Mouse (Mus musculus) embryonic fibroblast, embryonic 13.5 days (primary cell): ENCODE results near the gene Kif4. TPM values are rescaled to one million over a fixed set of nuclear protein-coding genes. Genes with fewer than 3 reads are reported as not detected.
A peak's percentile ranks its signal among the peaks of the same experiment; 100 is the strongest.

Experiments
- H3K27ac ChIP-seq: 2 replicates; pipeline ENCODE4 v1.5.1; 2012; ENCODE audit warnings: low read length, control low read depth, inconsistent platforms; ENCODE audit not compliant: insufficient read depth
- H3K4me1 ChIP-seq: 2 replicates; pipeline ENCODE4 v1.6.1; 2011; ENCODE audit warnings: low read length; ENCODE audit not compliant: control insufficient read depth, insufficient read depth
- H3K4me3 ChIP-seq: 2 replicates; pipeline ENCODE4 v1.5.1; 2011; ENCODE audit warnings: mild to moderate bottlenecking, control low read depth, low read length; ENCODE audit not compliant: insufficient read depth
- CTCF ChIP-seq: IDR thresholded peaks from 2 replicates; pipeline ENCODE4 v1.5.1; 2011; ENCODE audit warnings: mild to moderate bottlenecking, control low read depth, low read length, moderate library complexity, borderline replicate concordance; ENCODE audit not compliant: insufficient read depth
- POLR2A ChIP-seq: IDR thresholded peaks from 2 replicates; pipeline ENCODE4 v1.6.1; 2011; ENCODE audit warnings: low read depth, mild to moderate bottlenecking, control low read depth, low read length, moderate library complexity
- polyA plus RNA-seq: library from polyadenylated mRNA; stranded (reverse); fragments of >200 nt; gene quantifications from 2 replicates; pipeline ENCODE4 v1.2.4, GENCODE M21; 2011; ENCODE audit warnings: low read depth; ENCODE audit not compliant: missing spikeins, insufficient read length

Kif4 gene
- polyA plus RNA-seq, 1 experiment = 29.8 TPM

DNA sequence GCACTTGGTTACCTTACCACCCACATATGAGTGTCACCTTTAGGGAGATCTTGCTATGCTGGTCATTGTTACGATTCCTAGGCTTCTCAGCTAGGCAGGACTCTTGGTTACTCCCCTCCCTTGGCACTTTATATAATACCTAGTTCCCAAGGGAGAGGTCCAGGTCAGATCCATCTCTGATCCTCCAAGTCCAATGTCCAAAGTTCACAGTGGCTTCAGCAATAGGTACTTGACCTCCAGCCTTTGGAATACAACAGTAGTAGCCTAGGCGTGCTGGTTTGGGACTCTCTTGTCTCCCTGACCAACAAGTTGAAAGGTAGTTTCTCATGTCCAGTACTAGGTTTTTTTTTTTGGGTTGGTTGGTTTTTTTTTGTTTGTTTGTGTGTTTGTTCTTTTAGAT lies 3.5 kb downstream of the Kif4 start:
- Histone ChIP-seq H3K4me1 (no peaks in the 10 kb centered on the region), H3K4me3 (no peak overlapping the region), H3K27ac (no peak overlapping the region)
- TF ChIP-seq CTCF (no peak), POLR2A (no peak)

DNA sequence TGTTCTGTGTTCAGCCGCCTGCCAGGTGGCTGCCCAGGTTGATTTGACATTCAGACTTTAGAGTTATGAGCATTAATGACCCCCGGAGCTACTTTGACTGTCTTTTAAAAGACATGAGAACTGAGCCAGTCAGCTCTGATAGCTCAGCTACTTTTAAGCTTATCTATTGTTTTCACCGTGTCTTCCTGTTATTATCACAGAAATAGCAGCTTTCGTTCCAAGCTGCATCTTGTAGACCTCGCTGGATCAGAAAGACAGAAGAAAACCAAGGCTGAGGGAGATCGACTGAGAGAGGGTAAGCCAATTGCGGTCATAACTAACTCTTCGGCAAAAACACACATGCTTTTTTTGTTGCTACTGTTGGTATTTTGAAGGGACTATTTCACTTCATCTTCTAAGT lies 12.9 kb downstream of the Kif4 start:
- no peak overlapping the region for H3K4me3 ChIP-seq
- TF ChIP-seq CTCF (no peak), POLR2A (no peak)
- no peaks in the 10 kb centered on the region for H3K4me1 ChIP-seq
- no peak overlapping the region for H3K27ac ChIP-seq

DNA sequence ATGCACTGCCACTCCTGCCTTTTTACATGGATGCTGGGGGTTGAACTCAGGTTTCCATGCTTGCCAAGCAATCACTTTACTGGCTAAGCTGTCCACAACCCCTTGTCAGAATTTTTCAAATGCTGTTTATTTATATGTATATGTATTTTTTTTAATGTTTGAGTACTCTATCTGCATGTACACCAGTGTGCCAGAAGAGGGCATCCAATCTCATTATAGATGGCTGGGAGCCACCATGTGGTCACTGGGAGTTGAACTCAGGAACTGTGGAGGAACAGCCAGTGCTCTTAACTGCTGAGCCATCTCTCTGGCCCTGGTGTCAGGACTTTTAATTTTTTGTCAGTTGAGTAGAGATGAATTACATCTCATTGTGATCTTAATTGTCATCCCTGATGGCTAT lies 27.3 kb downstream of the Kif4 start:
- Histone ChIP-seq H3K27ac (no peak overlapping the region), H3K4me3 (no peak overlapping the region), H3K4me1 (no peaks in the 10 kb centered on the region)
- no peak for TF ChIP-seq CTCF
- TF ChIP-seq POLR2A = no peak

DNA sequence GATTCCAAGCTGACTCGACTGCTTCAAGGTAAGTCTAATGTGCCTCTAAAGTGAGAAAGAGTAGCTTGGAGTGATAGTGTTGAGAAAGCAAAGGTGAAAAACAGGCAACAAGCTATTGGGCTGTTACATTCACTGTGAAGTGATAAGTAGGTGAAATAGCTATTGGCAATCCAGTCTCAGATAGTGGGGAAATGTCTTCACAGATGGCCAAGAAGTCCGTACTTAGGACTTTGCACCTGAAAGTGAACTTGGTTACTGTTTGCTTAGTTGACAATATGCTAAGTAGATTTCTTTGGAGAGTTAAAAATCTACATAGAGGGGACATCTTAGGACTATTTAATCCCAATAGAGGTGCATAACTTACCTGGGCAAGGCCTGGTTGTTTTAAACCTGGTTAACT lies 39.3 kb downstream of the Kif4 start:
- Histone ChIP-seq H3K4me1 (no peaks in the 10 kb centered on the region), H3K27ac (no peak overlapping the region), H3K4me3 (no peak overlapping the region)
- TF ChIP-seq POLR2A (no peak), CTCF (no peak)

DNA sequence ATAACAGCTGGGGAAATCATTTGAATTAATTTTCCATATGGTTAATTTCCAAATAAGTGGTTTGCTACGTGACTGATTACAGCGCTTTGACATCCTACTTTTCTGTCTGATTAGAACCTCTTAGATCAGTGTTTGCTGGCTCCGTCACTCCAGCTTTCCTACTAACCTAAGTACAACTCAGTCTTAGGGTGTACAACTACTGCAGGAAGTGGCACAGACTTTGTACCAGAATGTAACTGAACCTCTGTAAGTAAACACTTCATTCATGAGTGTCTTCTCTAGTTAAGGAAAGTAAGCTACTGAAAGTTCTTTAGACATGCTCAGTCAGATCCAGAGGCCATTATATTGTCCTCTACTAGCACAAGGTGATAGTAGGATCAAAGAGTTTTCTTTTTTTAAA lies 52.7 kb downstream of the Kif4 start:
- Histone ChIP-seq H3K27ac (no peak overlapping the region), H3K4me1 (no peaks in the 10 kb centered on the region), H3K4me3 (no peak overlapping the region)
- no peak for TF ChIP-seq POLR2A
- no peak for TF ChIP-seq CTCF

DNA sequence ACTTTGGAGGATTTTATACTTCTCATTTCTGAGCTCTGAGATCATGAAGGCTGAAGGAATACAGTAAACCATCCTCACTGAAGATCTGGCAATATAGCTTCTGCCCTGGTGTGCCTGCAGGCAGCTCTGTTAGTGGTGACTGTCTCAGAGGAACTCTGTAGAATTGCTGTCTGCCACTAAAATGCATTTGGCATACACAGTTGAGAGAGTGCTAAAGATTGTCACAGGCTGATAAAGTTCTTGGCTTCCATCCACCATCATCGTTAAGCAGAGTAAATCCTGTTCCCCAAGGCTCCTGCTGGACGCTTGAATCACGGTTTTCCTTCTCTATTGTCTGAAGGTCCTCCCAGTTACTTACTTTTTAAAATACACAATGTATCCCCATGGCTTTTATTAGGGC lies 61.0 kb downstream of the Kif4 start:
- Histone ChIP-seq H3K4me1 (0 out of 2 replicates have a peak, but pooled peaks cover 2% of the 10 kb centered on the region), H3K27ac (peak overlapping the region; percentile 67; the same call in 1 of the 2 replicates), H3K4me3 (no peak overlapping the region)
- TF ChIP-seq POLR2A = no peak
- no peak for TF ChIP-seq CTCF

DNA sequence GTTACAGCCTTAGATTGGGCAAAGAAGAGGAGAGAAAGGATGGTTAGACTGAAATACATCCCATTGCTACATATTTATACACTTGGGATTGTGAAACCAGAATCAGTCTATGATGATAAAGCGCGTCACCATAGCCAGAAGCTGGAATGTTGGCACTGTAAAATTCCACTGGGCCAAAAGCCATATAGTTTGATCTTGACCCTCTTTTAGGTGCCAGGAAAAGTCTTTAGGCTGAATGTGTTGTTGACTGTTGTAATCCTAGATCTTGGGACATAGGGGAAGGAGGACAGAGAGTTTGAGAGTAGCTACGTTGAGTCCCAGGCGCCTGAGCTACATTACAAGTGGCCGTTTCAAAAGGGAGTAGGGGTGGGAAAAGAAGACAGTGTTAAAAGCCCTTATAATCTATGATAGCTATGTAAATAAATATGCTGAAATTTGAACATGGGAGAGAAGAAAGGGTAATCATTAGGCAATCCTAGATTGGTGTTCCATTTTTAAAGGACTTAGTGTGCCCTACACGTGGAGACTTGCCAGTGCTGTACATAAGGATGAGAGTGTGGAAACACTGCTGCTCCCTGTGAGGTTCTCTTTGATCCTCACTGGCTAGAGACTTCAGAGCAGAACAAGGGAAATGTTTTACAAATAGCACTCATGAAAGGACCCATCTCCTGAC lies 62.0 kb downstream of the Kif4 start:
- TF ChIP-seq POLR2A = no peak
- Histone ChIP-seq H3K27ac (peak overlapping the region; percentile 47; the same call in 1 of the 2 replicates), H3K4me1 (0 out of 2 replicates have a peak, but pooled peaks cover 2% of the 10 kb centered on the region), H3K4me3 (no peak overlapping the region)

DNA sequence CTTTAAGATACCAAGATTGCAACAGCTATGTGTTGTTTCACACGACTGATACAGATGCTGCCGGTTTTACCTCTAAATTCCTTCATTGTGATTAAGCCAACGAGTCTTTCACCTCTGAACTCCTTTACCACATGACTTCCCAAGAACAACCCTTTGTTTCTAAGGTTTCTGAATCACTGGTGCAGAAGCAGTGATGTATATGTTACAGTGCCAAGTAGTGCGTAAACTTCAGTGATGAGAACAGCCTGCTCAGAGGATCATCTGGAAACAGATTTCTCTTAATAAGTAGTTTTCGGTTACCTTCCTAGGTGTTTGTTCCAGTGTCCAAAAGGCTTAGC lies 62.5 kb downstream of the Kif4 start:
- Histone ChIP-seq H3K27ac (peak overlapping the region; percentile 47; the same call in 1 of the 2 replicates), H3K4me3 (no peak overlapping the region), H3K4me1 (0 out of 2 replicates have a peak, but pooled peaks cover 2% of the 10 kb centered on the region)
- no peak for TF ChIP-seq POLR2A
- TF ChIP-seq CTCF = no peak

DNA sequence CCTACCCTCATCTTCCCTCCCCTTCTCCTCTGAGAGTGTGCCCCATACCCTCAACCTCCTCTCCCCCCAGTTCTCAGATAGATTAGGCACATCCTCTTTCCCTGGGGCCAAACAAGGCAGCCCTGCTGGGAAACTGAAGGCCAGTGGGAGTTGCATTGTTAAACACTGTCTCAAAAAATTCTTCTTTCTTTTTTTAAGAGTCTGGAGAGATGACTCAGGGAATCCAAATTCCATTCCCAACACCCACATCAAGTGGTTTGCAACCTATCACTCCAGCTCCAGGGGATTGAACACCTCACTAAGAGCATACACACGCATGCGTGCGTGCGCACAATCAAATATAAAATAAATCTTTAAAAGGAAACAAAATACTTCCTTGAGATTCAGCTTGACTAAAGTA lies 71.2 kb downstream of the Kif4 start:
- Histone ChIP-seq H3K4me1 (peaks cover 2% of the 10 kb centered on the region; the same call in 1 of the 2 replicates), H3K27ac (peak overlapping the region; percentile 61), H3K4me3 (no peak overlapping the region)
- TF ChIP-seq POLR2A (no peak), CTCF (no peak)

DNA sequence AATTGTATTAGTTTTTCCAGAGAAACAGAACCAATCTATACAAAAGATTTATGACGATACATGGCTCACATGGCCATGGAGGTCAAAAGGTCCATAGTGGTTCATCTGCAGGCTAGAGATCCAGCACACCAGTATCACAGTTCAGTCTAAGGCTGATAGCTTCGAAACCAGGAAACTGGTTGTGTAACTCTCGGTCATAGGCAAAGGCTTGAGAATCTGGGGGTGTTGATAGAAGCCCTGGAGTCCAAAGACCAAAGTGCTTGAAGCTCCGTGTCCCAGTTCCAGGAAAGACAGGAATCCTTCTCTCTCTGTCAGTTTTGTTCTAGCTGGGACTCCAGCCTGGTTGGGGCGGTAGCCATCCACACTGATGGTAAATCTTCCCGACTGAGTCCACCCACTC lies 82.5 kb downstream of the Kif4 start:
- Histone ChIP-seq H3K4me3 (no peak overlapping the region), H3K27ac (no peak overlapping the region), H3K4me1 (no peaks in the 10 kb centered on the region)
- no peak for TF ChIP-seq POLR2A
- TF ChIP-seq CTCF = no peak

DNA sequence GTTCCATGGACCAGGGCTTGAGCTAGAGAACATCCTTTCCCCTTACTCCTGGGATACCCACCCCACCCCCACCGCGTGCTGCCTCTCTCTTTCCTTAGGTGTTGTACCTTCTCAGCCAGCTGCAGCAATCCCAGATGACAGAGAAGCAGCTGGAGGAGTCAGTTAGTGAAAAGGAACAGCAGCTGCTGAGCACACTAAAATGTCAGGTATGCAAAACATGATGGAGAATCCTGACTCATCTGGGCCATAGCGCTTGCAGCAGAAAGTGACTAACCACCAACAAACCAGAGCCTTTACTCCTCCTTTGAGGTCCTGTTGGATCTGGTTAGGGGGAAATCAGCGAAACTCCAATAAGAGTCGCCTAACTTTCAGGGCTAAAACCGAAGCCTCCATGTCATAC lies 90.6 kb downstream of the Kif4 start:
- no peak for TF ChIP-seq CTCF
- no peak for TF ChIP-seq POLR2A
- H3K4me3 ChIP-seq = no peak overlapping the region
- H3K27ac ChIP-seq = peak overlapping the region; percentile 69; the same call in 1 of the 2 replicates
- peaks cover 7% of the 10 kb centered on the region for H3K4me1 ChIP-seq
